Mouse (Mus musculus): ENCODE results near the gene Tmem132d.

Tmem132d gene

DNA sequence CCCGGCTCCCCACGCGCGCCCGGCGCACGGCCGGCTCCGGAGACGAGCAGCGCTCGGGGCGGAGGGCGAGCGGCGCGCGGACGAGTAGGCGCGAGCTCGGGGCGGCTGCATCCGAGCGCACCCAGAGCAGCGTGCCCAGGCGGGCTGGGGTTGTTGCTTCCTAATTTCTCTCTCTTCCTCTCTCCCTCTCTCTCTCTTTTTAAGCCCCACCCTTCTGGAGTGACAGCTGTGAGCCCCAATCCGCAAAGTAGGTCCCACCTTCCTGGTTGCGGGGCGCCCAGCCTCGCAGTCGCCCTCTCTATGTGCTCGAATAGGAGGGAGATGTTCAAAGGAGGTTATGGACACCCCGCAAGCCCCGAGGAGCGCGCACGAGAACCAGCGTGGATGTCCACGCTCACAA is at the start of gene Tmem132d:
TSS of gene Tmem132d (minus strand) at position 162 of the 400 bp plus-strand sequence.
- no peak for DNase-seq (ENCODE audit: low read depth)

- no peak for DNase-seq (ENCODE audit: low read depth)
Measured at GRCm38 (mm10) chr5:128480816-128481215, 47.9 kb upstream of the Tmem132d start.

DNA sequence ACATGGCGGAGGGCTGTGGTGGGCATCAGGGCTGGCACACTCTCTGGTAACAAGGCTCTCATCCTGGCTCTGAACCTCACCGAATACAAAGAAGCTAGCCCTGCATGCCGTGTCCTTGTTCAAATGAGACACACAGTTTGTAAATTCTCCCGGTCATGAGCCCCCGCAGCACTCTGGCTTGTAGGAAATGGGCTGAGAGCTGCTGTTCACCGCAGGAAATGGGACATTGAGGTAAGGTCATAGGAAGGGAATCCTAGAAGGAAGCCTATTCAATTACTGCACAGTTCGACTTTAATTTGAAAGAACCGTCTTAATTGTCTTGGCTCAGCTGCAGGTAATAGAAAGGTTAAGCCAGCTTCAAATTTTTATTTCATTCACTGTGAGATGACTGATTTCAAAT is 42.5 kb upstream of the Tmem132d start:
- no peak for DNase-seq (ENCODE audit: low read depth)

GRCm38 (mm10) chr5:128469812-128470211 is 36.9 kb upstream of the Tmem132d start:
- no peak for DNase-seq (ENCODE audit: low read depth)

- no peak for DNase-seq (ENCODE audit: low read depth)
Measured at GRCm38 (mm10) chr5:128464514-128464913, 31.6 kb upstream of the Tmem132d start.

GRCm38 (mm10) chr5:128460605-128461004 is 27.7 kb upstream of the Tmem132d start:
- no peak for DNase-seq (ENCODE audit: low read depth)

GRCm38 (mm10) chr5:128455732-128456131 is 22.9 kb upstream of the Tmem132d start:
- no peak for DNase-seq (ENCODE audit: low read depth)

DNA sequence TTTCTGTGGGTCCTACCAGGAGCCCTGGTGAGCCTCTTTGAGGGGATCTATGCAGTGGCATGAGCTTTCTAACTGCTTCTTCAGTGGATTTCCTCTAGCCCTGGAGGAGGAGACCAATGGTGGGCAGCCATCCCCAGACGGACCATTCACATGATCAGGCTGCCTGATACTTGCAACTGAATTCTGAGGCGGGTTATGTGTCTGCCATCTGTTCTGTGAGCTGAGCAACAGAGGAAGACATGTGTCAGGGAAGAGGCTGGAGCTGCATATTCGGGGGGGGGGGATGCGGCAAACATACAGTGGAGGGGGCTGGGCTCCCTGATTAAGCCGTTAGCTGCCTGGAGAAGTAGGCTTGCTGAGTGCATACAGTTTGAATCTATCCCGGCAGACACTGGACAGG is 19.3 kb upstream of the Tmem132d start:
- no peak for DNase-seq (ENCODE audit: low read depth)

DNA sequence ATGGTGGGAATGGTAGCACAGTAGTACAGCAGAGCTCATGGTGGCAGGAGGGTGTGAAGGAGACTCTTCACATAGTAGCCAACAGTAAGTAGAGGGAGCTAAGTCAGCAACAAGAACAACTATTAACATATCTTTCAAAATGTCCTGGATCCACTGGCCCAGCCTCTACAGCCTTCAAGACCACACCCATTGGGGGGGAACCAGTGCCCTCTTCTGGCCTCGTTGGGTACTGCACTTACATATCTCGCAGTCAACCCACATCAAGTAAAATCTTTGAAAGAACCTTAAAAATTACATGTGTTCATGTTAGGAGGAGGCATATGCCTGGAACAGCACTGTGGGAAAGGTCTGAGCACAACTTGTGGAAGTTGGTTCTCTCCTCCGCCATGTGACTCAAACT is 17.9 kb upstream of the Tmem132d start:
- peak; percentile 3 for DNase-seq (ENCODE audit: low read depth)

- DNase-seq (ENCODE audit: low read depth): no peak
Measured at GRCm38 (mm10) chr5:128444876-128445275, 12.0 kb upstream of the Tmem132d start.

- DNase-seq (ENCODE audit: low read depth): peak; percentile 19
Measured at GRCm38 (mm10) chr5:128443848-128444247, 11.0 kb upstream of the Tmem132d start.

DNA sequence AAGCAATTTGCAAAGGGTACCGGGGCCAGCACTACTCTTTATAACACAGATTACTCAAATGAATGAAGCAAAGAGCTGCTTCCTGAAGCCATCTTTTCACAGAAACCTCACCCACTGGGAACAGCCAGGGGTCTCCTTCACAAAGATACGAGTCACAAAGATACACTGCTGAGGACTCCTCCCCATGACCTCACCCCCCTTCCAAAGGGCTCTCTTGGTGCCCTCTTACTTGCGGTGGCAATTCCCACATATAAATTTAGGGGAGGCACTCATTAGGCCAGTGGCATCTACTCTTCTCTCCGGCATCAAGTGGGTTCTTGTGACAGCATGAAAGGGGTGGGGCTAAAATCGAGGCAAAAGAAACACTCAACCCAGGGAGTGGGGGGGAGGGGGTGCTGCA is 8.2 kb upstream of the Tmem132d start:
- no peak for DNase-seq (ENCODE audit: low read depth)

DNA sequence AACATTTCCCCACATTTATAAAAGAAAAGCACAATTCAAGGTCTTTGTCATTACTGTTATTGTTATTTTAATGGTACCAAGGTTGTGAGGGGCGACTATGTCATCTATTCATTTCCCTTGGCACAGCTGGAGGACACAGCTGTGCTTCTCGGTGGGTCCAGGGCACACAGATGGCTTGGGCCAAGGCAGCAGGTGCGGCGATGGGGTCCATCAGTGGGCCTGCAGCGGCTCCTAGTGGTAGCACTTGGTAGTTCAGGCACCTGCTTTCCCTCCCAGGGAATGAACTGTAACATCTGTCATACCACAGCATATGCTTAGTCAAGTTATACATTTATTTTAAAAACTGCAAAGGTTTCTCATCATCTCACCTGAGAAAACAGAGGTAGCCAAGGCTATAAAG is 7.0 kb upstream of the Tmem132d start:
- DNase-seq (ENCODE audit: low read depth): peak; percentile 11

GRCm38 (mm10) chr5:128438078-128438477 is 5.2 kb upstream of the Tmem132d start:
- no peak for DNase-seq (ENCODE audit: low read depth)

DNA sequence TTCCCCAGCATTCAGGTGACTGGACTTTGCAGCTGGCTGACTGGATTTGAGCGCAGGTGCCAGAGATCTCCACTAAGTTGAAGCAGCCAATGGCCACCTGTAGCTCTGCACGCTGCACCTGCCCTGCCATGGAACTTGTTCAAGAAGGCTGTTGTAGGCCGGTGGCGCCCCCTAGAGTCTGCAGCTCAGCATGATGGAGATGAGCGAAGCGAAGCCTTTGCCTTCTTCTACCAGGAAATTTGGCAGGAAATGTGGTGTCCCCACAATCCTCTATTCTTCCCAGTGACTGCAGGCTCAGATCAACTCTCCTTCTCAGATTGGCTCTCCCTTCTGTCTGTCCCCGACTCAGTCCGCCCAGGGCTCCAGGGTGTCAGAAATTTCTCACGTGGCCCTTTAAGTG is 4.0 kb upstream of the Tmem132d start:
- no peak for DNase-seq (ENCODE audit: low read depth)

- no peak for DNase-seq (ENCODE audit: low read depth)
Measured at GRCm38 (mm10) chr5:128435683-128436082, 2.8 kb upstream of the Tmem132d start.

DNA sequence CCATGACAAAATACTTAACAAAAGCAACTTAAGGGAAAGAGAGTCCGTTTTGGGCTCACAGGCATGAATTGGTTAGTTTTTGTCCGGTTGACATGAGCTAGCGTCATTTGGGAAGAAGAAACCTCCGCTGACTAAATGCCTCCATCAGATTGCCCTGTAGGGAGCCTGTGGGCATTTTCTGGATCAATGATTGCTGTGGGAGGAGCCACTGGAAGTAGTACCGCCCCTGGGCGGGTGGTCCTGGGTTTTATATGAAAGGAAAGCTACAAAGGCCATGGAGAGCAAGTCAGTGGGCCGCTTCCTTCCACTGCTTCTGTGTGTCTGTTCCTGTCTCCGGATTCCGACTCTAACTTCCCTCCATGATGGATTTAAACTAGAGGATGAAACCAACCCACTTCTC is 909 bp upstream of the Tmem132d start:
- DNase-seq (ENCODE audit: low read depth): no peak

DNA sequence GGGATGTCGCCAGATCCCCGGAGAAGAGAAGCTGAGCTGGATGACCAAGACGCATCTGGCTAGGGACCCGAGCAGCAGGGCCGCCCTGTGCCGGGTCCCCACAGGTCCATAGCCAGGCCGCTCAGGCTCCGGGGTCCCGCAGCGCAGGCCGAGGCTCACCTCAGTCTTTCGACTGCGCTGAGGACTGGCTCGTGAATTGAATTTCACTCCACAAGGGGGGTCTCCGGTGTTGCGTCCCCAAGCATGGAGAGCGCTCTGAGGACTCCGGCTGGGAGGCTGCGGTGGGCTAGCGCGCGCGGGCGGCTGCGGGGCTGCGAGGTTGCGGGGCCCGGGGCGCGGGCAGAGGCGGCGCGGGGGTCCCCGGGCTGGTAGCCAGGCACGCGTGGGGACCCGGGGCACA is 455 bp downstream of the Tmem132d start:
- no peak for DNase-seq (ENCODE audit: low read depth)

DNA sequence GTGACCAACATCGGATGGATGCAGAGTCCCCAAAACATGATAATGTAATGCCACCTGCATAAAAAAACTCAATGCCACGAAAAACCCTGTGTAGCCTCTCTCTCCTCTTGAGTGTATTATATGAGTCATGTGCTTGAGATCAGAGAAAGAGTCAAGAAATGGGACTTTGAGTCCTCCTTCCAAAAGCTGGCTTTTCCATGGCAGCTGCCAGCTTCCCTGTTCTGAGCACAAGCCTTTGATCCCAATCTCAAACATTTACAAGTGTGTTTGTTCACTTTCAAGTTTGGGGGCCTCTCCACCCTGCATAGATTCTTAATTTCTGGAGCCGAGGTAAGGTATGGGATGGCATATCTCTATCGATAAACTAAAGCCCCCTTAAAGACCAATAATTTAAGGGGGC is 8.2 kb downstream of the Tmem132d start:
- no peak for DNase-seq (ENCODE audit: low read depth)

DNA sequence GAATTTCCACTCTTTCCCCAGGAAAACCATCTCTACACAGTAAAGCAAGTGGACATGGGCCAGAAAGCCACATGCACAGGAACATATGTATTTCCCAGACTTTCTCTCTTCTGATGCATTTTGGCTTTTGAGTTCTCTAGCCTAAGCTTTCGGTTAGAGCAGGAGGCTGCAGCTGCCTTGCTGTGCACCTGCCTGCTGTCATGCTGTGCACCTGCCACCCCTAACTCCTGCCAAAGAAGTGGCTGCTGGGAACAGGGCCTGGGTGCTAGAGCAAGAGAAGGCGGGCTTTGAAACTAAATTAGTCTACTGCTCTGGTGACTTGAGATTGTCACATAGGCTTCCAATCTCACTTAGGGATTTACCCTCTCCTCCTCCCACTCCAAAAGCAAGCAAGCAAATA is 8.7 kb downstream of the Tmem132d start:
- no peak for DNase-seq (ENCODE audit: low read depth)

DNA sequence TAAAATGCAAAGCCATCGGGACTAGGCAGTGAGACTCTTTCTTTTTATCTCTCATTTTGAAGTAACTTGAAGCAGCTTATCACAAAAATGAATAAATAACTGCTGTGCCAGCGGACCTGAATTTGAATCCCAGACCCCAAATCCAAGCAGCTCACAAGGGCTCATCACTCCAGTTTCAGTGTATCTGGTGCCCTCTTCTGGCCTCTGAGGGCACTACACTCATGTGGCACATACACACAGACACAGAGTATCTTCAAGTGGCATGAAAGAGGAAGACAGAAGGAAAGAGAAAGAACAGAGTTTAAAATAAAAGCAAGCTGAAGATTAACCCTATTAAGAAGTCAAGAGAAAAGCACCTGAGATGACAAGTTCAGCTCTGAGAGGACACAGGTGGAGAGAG is 10.8 kb downstream of the Tmem132d start:
- no peak for DNase-seq (ENCODE audit: low read depth)

DNA sequence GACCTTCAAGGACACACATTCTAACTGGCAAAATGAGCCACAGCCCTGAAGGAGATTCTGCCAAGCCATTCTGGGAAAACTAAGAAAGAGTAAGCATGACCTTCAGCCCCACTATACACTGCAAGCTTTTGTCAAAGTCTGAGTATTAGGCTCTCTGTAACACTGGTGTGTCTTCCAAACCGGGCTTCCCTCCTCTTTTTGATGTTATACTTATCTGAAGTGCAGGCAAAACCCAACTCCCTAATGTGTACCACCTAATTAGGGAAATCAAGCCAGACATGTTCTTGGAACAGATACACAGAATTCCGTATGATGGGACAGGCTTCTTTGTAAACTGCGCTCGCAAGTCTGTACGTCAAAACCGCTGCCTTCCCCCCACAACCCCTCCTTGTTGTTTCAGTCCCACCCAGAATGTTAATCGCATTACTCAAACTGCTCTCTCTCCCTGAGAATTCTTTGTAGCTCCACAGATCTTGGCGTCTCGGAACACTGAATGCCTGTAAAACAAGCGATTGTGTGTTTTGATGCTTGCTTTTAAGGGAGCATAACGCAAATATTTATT is 14.6 kb downstream of the Tmem132d start:
- DNase-seq (ENCODE audit: low read depth): no peak

GRCm38 (mm10) chr5:128414056-128414455 is 18.8 kb downstream of the Tmem132d start:
- DNase-seq (ENCODE audit: low read depth): no peak

- no peak for DNase-seq (ENCODE audit: low read depth)
Measured at GRCm38 (mm10) chr5:128412306-128412705, 20.6 kb downstream of the Tmem132d start.

DNA sequence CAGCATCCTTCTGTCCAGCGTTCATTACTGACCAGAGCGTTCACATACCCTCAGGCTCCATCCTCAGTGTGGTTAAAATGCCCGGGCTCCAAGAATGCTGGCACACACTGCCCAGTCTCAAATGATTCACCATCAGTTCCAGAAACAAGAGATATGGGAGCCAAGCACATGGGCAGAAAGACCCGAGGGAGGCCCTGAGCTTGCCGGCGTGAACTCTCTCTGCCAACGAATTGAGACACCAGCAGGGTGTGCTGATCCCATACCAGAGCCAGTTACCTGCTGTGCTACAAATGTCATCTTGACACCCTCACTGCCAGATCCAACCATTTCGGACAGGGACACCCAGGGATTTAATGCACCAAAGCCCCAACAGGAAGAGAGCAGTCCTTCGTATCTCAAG is 25.3 kb downstream of the Tmem132d start:
- no peak for DNase-seq (ENCODE audit: low read depth)
